ENCODE assay signal across 8 mouse cellular contexts in the genomic region with DNA sequence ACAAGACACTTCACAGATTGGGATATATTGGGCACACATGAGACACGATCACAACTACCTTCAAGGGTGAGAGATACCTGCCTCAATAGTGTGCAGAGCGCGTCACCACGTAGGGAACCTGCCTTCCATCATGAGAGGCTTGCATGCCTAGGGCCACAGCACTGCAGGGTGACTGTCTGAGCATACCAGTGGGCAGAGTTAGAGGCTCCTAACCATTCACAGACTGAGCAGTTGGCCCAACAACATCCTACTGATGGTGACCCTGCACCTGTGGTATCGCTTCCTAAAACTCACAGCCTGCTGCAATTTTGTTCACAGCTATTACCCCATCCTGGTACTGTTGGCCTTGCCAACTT. TPM values are rescaled to one million over a fixed set of nuclear protein-coding genes. Genes with fewer than 3 reads are reported as not detected.
DNase-seq lines count a peak whose midpoint lies in the region; ATAC-seq and TF ChIP-seq lines count a peak whose summit lies in the region.

No protein-coding gene starts in this region.

- H3K9me3 ChIP-seq in lung, postnatal 0 days (ENCODE audit: low read length) = no peaks in the 10 kb centered on the region
- no peaks in the 10 kb centered on the region for H3K9me3 ChIP-seq in limb, embryonic 15.5 days
- H3K9me3 ChIP-seq in stomach, postnatal 0 days (ENCODE audit: control insufficient read depth, low read length) = no peaks in the 10 kb centered on the region

- peak overlapping the region; percentile 91 for H3K27ac ChIP-seq in gastrocnemius, adult 2 months
- no peak overlapping the region for H3K27ac ChIP-seq in lung, postnatal 0 days (ENCODE audit: low read length)
- 0 out of 2 replicates have a peak overlapping the region, but pooled peaks have one; percentile 81 for H3K27ac ChIP-seq in limb, embryonic 15.5 days
- H3K27ac ChIP-seq in stomach, postnatal 0 days (replicated peaks) = peak overlapping the region; percentile 25; the same call in 1 of the 2 replicates

- H3K36me3 ChIP-seq in lung, postnatal 0 days (ENCODE audit: insufficient read depth, low read length) = no peaks in the 10 kb centered on the region
- H3K36me3 ChIP-seq in limb, embryonic 15.5 days = no peaks in the 10 kb centered on the region
- no peaks in the 10 kb centered on the region; the same call in 1 of the 2 replicates for H3K36me3 ChIP-seq in stomach, postnatal 0 days (ENCODE audit: control insufficient read depth, insufficient read depth, low read length)

- H3K27me3 ChIP-seq in lung, postnatal 0 days (replicated peaks; ENCODE audit: insufficient read depth, low read length) = no peaks in the 10 kb centered on the region
- no peaks in the 10 kb centered on the region for H3K27me3 ChIP-seq in limb, embryonic 15.5 days
- no peaks in the 10 kb centered on the region for H3K27me3 ChIP-seq in stomach, postnatal 0 days (ENCODE audit: control insufficient read depth, insufficient read depth, low read length)

- DNase-seq in gastrocnemius, adult 2 months = no peak
- no peak for DNase-seq in gastrocnemius, postnatal 36 days
- DNase-seq in lung, postnatal 0 days (ENCODE audit: low spot score) = no peak
- DNase-seq in lung, postnatal 10 days = no peak
- DNase-seq in stomach, postnatal 0 days (ENCODE audit: low spot score) = no peak
- DNase-seq in frontal cortex, postnatal 25 days (ENCODE audit: low spot score in 2 of 2) = no peak
- DNase-seq in ovary, postnatal 10 days (ENCODE audit: low spot score) = no peak

- TF ChIP-seq EP300 in lung, postnatal 0 days (IDR thresholded peaks at IDR 0.05) = no peak
- no peak for TF ChIP-seq EP300 in stomach, postnatal 0 days (optimal IDR thresholded peaks at IDR 0.05)

- peak overlapping the region; percentile 81; the same call in 1 of the 2 replicates for H3K4me2 ChIP-seq in lung, postnatal 0 days (replicated peaks; ENCODE audit: low read depth, low read length)
- H3K4me2 ChIP-seq in limb, embryonic 15.5 days = peak overlapping the region; percentile 71; the same call in 1 of the 2 replicates
- peak overlapping the region; percentile 88; the same call in 1 of the 2 replicates for H3K4me2 ChIP-seq in stomach, postnatal 0 days (replicated peaks; ENCODE audit: low read depth)

- intact Hi-C loops in gastrocnemius, adult 2 months (cut with DNase I) = no loop called here
- intact Hi-C loops in gastrocnemius, postnatal 36 days (cut with DNase I) = loop anchor here (2.0 kb wide), 1 partner anchor 21 kb away; a partner anchor contains a TSS

- 82% methylated on average over 5 of the region's 5 CpGs for WGBS in lung, postnatal 0 days
- WGBS in limb, embryonic 15.5 days = 87% methylated on average over 5 of the region's 5 CpGs
- WGBS in stomach, postnatal 0 days = 82% methylated on average over 5 of the region's 5 CpGs

- ATAC-seq in lung, postnatal 0 days = no peak
- ATAC-seq in limb, embryonic 15.5 days (ENCODE audit: insufficient number of reproducible peaks, low FRiP score, low TSS enrichment, low read depth) = no peak
- ATAC-seq in stomach, postnatal 0 days (ENCODE audit: low FRiP score, low TSS enrichment) = no peak

- peak overlapping the region; percentile 99 for H3K4me3 ChIP-seq in gastrocnemius, adult 2 months
- no peak overlapping the region for H3K4me3 ChIP-seq in lung, postnatal 0 days (ENCODE audit: low read depth, low read length)
- H3K4me3 ChIP-seq in limb, embryonic 15.5 days = no peak overlapping the region
- H3K4me3 ChIP-seq in stomach, postnatal 0 days (ENCODE audit: low read depth, low read length) = no peak overlapping the region

- TF ChIP-seq CTCF in gastrocnemius, adult 2 months (IDR thresholded peaks at IDR 0.05) = no peak
- TF ChIP-seq CTCF in lung, postnatal 0 days (IDR thresholded peaks at IDR 0.05) = no peak
- TF ChIP-seq CTCF in stomach, postnatal 0 days (IDR thresholded peaks at IDR 0.05; ENCODE audit: low read depth) = no peak

- peaks cover 51% of the 10 kb centered on the region for H3K4me1 ChIP-seq in lung, postnatal 0 days (ENCODE audit: insufficient read depth, low read depth, low read length)
- H3K4me1 ChIP-seq in limb, embryonic 15.5 days = peaks cover 79% of the 10 kb centered on the region
- H3K4me1 ChIP-seq in stomach, postnatal 0 days (replicated peaks; ENCODE audit: control insufficient read depth, insufficient read depth) = peaks cover 24% of the 10 kb centered on the region

- H3K9ac ChIP-seq in lung, postnatal 0 days (replicated peaks; ENCODE audit: low read depth) = no peak overlapping the region
- no peak overlapping the region for H3K9ac ChIP-seq in limb, embryonic 15.5 days
- no peak overlapping the region for H3K9ac ChIP-seq in stomach, postnatal 0 days (ENCODE audit: low read length)

RNA-seq across cellular contexts. Expression of a gene that starts 2.4 kb away (rescaled TPM):
- 10 to 100 TPM; 56.6 to 61.2 TPM for total RNA-seq in gastrocnemius, adult 2 months (2021)
- total RNA-seq in gastrocnemius, postnatal 36 days (2021) = 10 to 100 TPM; 41.5 to 52.0 TPM
- polyA plus RNA-seq in lung, postnatal 0 days (2015; fragmentation: Nextera tagmentation; extraction: Ambion mirVana) = 13.9 and 14.0 TPM in 2 replicates
- polyA plus RNA-seq in limb, embryonic 15.5 days (2015; fragmentation: Nextera tagmentation; extraction: Ambion mirVana) = 18.5 and 20.5 TPM in 2 replicates
- 19.3 and 25.5 TPM in 2 replicates for polyA plus RNA-seq in stomach, postnatal 0 days (2015; fragmentation: Nextera tagmentation; extraction: Ambion mirVana)

RNA-seq across cellular contexts. Expression of a gene that starts 20.7 kb away (rescaled TPM):
- total RNA-seq in gastrocnemius, adult 2 months (2021) = under 1 TPM; 0.45 to 0.64 TPM
- total RNA-seq in gastrocnemius, postnatal 36 days (2021) = under 1 TPM; 0.23 to 0.27 TPM
- polyA plus RNA-seq in lung, postnatal 0 days (2015; fragmentation: Nextera tagmentation; extraction: Ambion mirVana) = 2.0 and 2.6 TPM in 2 replicates
- 11.8 TPM in 2 replicates for polyA plus RNA-seq in limb, embryonic 15.5 days (2015; fragmentation: Nextera tagmentation; extraction: Ambion mirVana)
- 5.0 and 5.2 TPM in 2 replicates for polyA plus RNA-seq in stomach, postnatal 0 days (2015; fragmentation: Nextera tagmentation; extraction: Ambion mirVana)

RNA-seq across cellular contexts. Expression of a gene that starts 34.6 kb away (rescaled TPM):
- total RNA-seq in gastrocnemius, adult 2 months (2021) = 1 to 10 TPM; 3.3 to 3.9 TPM
- 1 to 10 TPM; 2.4 to 3.0 TPM for total RNA-seq in gastrocnemius, postnatal 36 days (2021)
- polyA plus RNA-seq in lung, postnatal 0 days (2015; fragmentation: Nextera tagmentation; extraction: Ambion mirVana) = 22.7 and 24.4 TPM in 2 replicates
- 29.4 and 32.7 TPM in 2 replicates for polyA plus RNA-seq in limb, embryonic 15.5 days (2015; fragmentation: Nextera tagmentation; extraction: Ambion mirVana)
- 36.9 and 41.0 TPM in 2 replicates for polyA plus RNA-seq in stomach, postnatal 0 days (2015; fragmentation: Nextera tagmentation; extraction: Ambion mirVana)
